Mouse (Mus musculus) hindbrain, postnatal 0 days (tissue): ENCODE measurements around the gene Mrm1. TPM values are rescaled to one million over a fixed set of nuclear protein-coding genes. Genes with fewer than 3 reads are reported as not detected.
A peak's percentile ranks its signal among the peaks of the same experiment; 100 is the strongest.

ENCODE experiments used
- ATAC-seq: fragments of 200-750 bp; cut with Nextera tagmentation; 2 replicates; pipeline ENCODE4 v1.8.0; 2017; ENCODE audit warnings: mild to moderate bottlenecking, moderate TSS enrichment, moderate library complexity
- DNase-seq: peaks from one replicate; pipeline ENCODE4 v3.0.0-alpha.2; 2015; ENCODE audit warnings: low spot score
- H3K27ac ChIP-seq: fragments of 300-500 bp; sonication (generic); 2 replicates; pipeline ENCODE4 v1.5.1; 2014; ENCODE audit warnings: mild to moderate bottlenecking
- H3K27me3 ChIP-seq: fragments of 300-500 bp; sonication (generic); 2 replicates; pipeline ENCODE4 v1.6.1; 2014; ENCODE audit warnings: low read length, mixed read lengths; ENCODE audit not compliant: insufficient read depth
- H3K36me3 ChIP-seq: fragments of 300-500 bp; sonication (generic); 2 replicates; pipeline ENCODE4 v1.6.1; 2014; ENCODE audit warnings: low read length, mixed read lengths; ENCODE audit not compliant: insufficient read depth
- H3K4me1 ChIP-seq: fragments of 300-500 bp; sonication (generic); 2 replicates; pipeline ENCODE4 v1.6.1; 2014; ENCODE audit warnings: antibody characterized with exemption, low read length, mixed read lengths; ENCODE audit not compliant: insufficient read depth
- H3K4me2 ChIP-seq: fragments of 300-500 bp; sonication (generic); 2 replicates; pipeline ENCODE4 v1.6.1; 2014; ENCODE audit warnings: low read depth, mild to moderate bottlenecking, low read length, moderate library complexity, mixed read lengths
- H3K4me3 ChIP-seq: fragments of 300-500 bp; sonication (generic); 2 replicates; pipeline ENCODE4 v1.5.1; 2014; ENCODE audit warnings: low read length
- H3K9ac ChIP-seq: fragments of 300-500 bp; sonication (generic); replicated peaks from 2 replicates; pipeline ENCODE4 v1.6.1; 2014; ENCODE audit warnings: mild to moderate bottlenecking, low read length, moderate library complexity, mixed read lengths
- H3K9me3 ChIP-seq: fragments of 300-500 bp; sonication (generic); 2 replicates; pipeline ENCODE4 v1.6.1; 2016; ENCODE audit warnings: low read length, mixed read lengths
- CTCF ChIP-seq: IDR thresholded peaks from 2 replicates; pipeline ENCODE4 v1.5.1; 2016; ENCODE audit warnings: antibody characterized with exemption, control low read depth, low read depth
- WGBS: fragments of 180-500 bp; shearing (Covaris S2); extraction: QIAGEN DNeasy Blood & Tissue Kit; methylation state at CpG from one replicate; pipeline ENCODE4 v1.1.7; 2014; 5-methylcytosine and 5-hydroxymethylcytosine counted together
- polyA plus RNA-seq: library from polyadenylated mRNA; unstranded; fragments of >200 nt; fragmentation: Nextera tagmentation; extraction: Ambion mirVana; gene quantifications from 2 replicates; pipeline ENCODE4 v1.2.1, GENCODE M21; 2015
- total RNA-seq: library from RNA; depleted of rRNA; stranded (reverse); fragments of >200 nt; gene quantifications from 2 replicates; pipeline ENCODE4 v1.2.3, GENCODE M21; 2014; rRNA removed

Mrm1 gene
- total and polyA plus RNA-seq, 2 experiments from 2014 or later: 17.1 to 23.0 TPM

- 6% methylated on average over 21 of the region's 21 CpGs for WGBS
- Histone ChIP-seq H3K27me3 (no peaks in the 10 kb centered on the region), H3K9ac (no peak overlapping the region), H3K36me3 (no peaks in the 10 kb centered on the region), H3K4me1 (peaks cover 18% of the 10 kb centered on the region), H3K9me3 (no peaks in the 10 kb centered on the region), H3K4me2 (peak overlapping the region; percentile 40), H3K27ac (no peak overlapping the region), H3K4me3 (no peak overlapping the region)
- no peak for TF ChIP-seq CTCF
- ATAC-seq (no peak; the same call in 1 of the 2 replicates), DNase-seq (peak; percentile 41)
Measured at GRCm38 (mm10) chr11:84764527-84764961, 54.8 kb downstream of the Mrm1 start.

GRCm38 (mm10) chr11:84764116-84764515, 55.2 kb downstream of the Mrm1 start:
- Histone ChIP-seq H3K4me1 (peaks cover 18% of the 10 kb centered on the region), H3K9me3 (no peaks in the 10 kb centered on the region), H3K9ac (no peak overlapping the region), H3K36me3 (no peaks in the 10 kb centered on the region), H3K4me3 (no peak overlapping the region), H3K27ac (no peak overlapping the region), H3K27me3 (no peaks in the 10 kb centered on the region), H3K4me2 (peak overlapping the region; percentile 40)
- no peak for TF ChIP-seq CTCF
- no peak for ATAC-seq
- DNase-seq: no peak
- WGBS: 20% methylated on average over 8 of the region's 8 CpGs

Other genes with a start within 250 kb of the Mrm1 start
- gene Dhrs11, start 9.5 kb upstream of the Mrm1 start, total RNA-seq: 12.4 and 14.3 TPM in 2 replicates
- 13.8 and 16.4 TPM in 2 replicates for gene Dhrs11, start 9.5 kb upstream of the Mrm1 start, polyA plus RNA-seq
- 33.3 and 41.6 TPM in 2 replicates for gene Ggnbp2, start 51.3 kb upstream of the Mrm1 start, total RNA-seq
- gene Ggnbp2, start 51.3 kb upstream of the Mrm1 start, polyA plus RNA-seq: 63.5 and 65.2 TPM in 2 replicates
- gene Myo19, start 60.6 kb upstream of the Mrm1 start, total RNA-seq: 8.6 and 13.0 TPM in 2 replicates
- gene Myo19, start 60.6 kb upstream of the Mrm1 start, polyA plus RNA-seq: 4.7 and 4.9 TPM in 2 replicates
- gene Pigw, start 60.8 kb upstream of the Mrm1 start, total RNA-seq: 1.9 and 3.6 TPM in 2 replicates
- gene Pigw, start 60.8 kb upstream of the Mrm1 start, polyA plus RNA-seq: 1.5 and 1.6 TPM in 2 replicates
- 36.7 and 44.4 TPM in 2 replicates for gene Znhit3, start 96.9 kb upstream of the Mrm1 start, total RNA-seq
- gene Znhit3, start 96.9 kb upstream of the Mrm1 start, polyA plus RNA-seq: 85.9 and 89.3 TPM in 2 replicates
- gene Car4, start 138.3 kb upstream of the Mrm1 start, total RNA-seq: 0.93 and 2.0 TPM in 2 replicates
- 12.3 and 15.0 TPM in 2 replicates for gene Car4, start 138.3 kb upstream of the Mrm1 start, polyA plus RNA-seq